Mouse (Mus musculus) left cerebral cortex, postnatal 4 days (tissue): Measurements from ENCODE around the gene Mrgpra6. TPM values are rescaled to one million over a fixed set of nuclear protein-coding genes. Genes with fewer than 3 reads are reported as not detected.

Source experiments
- DNase-seq: peaks from one replicate; pipeline ENCODE4 v3.0.0-alpha.2; 2022
- intact Hi-C: fragments of 180-260 bp; cut with DNase I; formaldehyde crosslinking; loops from one replicate; pipeline ENCODE4 v1.15.1; 2025
- total RNA-seq, 2 experiments: library from RNA; stranded (reverse); gene quantifications; 2 replicates each; pipeline ENCODE4 v1.2.3; 2021

Gene Mrgpra6
- not detected for total RNA-seq

DNA sequence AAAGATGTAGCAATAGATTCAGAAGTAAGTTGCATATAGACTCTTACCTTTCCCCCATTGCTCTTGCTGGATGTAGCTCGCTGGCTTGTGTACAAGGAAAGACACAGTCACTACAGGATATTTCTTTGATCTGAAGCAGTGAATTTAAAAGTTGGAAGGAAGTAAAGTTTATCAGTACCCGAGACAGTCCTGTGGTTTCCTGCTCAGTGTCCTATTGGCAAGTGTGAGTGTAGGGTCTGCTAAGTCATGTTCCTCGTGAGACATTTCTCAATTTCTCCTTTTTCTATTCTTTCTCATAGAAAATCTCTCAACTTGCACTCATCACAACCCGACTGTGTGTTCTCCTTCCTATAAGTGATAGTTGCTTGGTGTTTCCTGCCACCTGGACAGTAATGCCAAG is at the start of gene Mrgpra6:
Mrgpra6 (minus strand) TSS at position 91 of the 400 bp plus-strand sequence.
- no peak for DNase-seq
- intact Hi-C loops, result no loop called here

GRCm38 (mm10) chr7:47252770-47253169 is 48.0 kb upstream of the Mrgpra6 start, which contains the start of gene Mrgpra9:
Gene Mrgpra9 (minus strand): TSS chr7:47252848.
- no peak for DNase-seq
- intact Hi-C loops, result no loop called here

- no peak for DNase-seq
- intact Hi-C loops, result no loop called here
Measured at GRCm38 (mm10) chr7:47244658-47245057, 39.9 kb upstream of the Mrgpra6 start.

DNA sequence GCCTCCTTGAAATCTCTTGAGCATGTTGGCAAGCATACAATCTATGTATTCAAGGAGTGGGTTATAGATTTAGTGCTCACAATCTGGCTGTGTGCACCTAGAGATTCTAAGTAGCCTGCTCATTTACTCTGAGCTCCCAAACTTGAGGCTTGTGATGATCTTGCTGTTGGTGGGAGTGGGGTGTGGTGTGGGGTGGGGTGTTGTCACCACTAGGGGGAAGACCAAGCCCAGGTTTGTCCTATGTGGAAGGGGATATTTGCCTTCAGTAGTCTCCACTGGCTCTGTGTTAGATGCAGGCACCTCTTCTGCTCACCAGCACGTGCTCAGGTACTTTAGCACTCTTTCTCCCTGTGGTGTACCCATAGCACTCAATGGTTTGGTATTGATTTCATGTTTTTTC is 9.4 kb downstream of the Mrgpra6 start:
- intact Hi-C loops, result no loop called here

GRCm38 (mm10) chr7:47170814-47171213 is 33.9 kb downstream of the Mrgpra6 start:
- no peak for DNase-seq
- intact Hi-C loops, result no loop called here

More for the DNA sequence above, 9.4 kb downstream of the Mrgpra6 start:
- DNase-seq, result no peak

DNA sequence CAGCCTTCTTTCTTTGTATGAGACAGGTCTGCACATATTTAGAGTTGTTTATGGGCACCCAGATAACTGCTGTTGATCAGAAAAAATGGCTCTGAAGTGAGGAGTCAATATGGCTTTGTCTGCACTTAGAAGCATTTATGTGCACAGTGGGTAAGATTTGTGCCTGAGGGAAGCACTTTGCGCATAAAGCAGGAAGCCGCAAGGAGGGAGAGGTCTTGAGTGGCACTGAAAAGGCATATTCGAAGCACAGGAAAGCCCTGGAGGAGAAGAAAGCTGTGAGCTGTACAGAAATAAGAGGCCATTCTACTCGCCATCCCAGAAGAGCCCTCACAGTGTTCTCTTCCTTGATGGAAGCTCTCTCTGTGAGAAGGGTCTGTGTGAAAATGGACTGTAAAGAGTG is 39.7 kb downstream of the Mrgpra6 start:
- no peak for DNase-seq
- intact Hi-C loops, result no loop called here

DNA sequence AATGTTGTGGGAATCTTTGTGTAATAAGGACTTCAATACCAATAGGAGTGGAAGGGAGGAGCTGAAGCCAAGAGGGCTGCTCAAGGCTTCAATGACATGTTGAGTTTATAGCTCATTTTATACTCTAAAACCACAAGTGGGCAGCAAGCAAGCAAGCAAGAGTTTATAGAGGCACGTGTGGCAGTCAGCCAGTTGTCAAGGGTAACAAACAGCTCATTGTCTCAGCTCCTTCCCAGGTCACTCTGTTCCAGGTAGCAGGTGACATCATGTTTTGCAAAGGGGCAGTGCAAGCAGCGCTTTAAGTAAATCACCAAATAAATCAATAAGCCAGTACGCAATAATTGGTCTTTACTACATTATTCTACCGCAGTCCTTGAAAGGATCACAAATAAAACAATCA is 41.5 kb downstream of the Mrgpra6 start:
- DNase-seq, result no peak
- intact Hi-C loops, result no loop called here

DNA sequence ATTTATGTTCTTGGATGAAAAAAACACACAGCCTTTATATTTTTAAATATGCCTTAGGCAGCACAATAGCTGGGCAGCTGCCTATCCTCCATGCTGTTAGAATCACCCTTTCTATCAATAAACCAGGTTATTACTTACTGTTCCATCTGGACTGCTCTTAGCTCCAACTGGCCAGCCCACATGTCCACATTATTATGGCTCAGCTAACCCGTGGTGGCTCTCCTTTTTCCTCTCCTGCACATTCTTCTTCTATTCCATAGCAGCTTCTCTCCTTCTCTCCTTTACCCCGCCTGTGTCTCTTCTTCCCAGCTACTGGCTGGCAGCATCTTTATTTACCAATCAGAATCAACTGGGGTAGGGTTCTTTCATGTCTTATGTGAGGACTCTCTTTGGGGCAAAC is 46.3 kb downstream of the Mrgpra6 start:
- intact Hi-C loops, result no loop called here

GRCm38 (mm10) chr7:47157743-47158142 is 47.0 kb downstream of the Mrgpra6 start:
- no peak for DNase-seq
- intact Hi-C loops, result no loop called here

More for the DNA sequence above, 46.3 kb downstream of the Mrgpra6 start:
- no peak for DNase-seq

- intact Hi-C loops, result no loop called here
Measured at GRCm38 (mm10) chr7:47155849-47156248, 48.9 kb downstream of the Mrgpra6 start.

DNA sequence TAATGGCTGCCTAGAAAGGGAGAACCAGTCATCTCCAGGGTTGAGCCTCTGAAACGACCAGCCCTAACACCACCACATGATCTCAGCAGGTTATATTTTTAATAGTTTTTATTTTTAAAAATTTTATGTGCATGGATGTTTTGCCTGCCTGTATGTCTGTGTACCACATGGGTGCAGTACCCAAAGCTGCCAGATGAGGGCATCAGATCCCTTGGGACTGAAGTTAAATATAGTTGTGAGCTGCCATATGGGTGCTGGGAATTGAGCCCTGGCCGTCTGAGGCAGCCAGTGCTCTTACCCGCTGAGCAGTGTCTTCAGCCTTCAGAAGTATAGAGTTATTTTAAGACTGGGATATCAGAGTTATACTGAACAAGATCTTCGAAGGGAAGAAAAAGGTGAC is 49.3 kb downstream of the Mrgpra6 start:
- DNase-seq, result no peak
- intact Hi-C loops, result no loop called here

More at GRCm38 (mm10) chr7:47155849-47156248, 48.9 kb downstream of the Mrgpra6 start:
- no peak for DNase-seq

DNA sequence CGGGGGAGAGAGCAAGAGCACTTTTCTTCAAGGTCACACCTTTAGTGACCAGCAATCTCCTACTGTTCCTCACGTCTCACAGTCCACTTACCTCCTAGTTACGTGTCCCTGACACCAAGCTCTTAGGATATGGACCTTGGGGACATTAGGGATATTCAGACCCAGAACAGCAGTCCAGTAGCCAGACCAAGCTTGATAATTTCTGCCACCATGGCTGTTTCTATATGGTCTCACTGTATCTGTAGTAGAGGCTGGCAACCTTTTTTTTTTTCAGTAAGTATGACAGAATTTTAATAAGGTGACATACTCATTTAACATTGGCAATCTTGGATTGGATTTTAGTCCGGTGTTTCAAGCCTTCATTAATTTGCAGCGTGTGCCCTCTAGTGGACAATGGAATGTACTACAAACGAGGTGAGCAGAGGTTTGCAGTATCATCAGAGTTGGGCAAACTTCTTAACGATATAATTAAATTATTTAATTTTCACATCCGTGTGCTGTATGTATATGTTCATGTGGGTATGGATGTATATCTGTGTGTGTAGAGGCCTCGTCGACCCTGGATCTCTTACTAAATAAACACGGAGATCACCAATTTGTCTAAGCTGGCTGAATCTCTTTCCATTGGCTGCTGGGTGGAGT is 54.2 kb downstream of the Mrgpra6 start:
- peak; percentile 20 for DNase-seq

GRCm38 (mm10) chr7:47148298-47148697 is 56.4 kb downstream of the Mrgpra6 start:
- DNase-seq, result peak; percentile 13
- intact Hi-C loops, result loop anchor here (2.0 kb wide), 1 partner anchor 185 kb away; no protein-coding TSS in a partner anchor

More for the DNA sequence above, 54.2 kb downstream of the Mrgpra6 start:
- intact Hi-C loops, result loop anchor here (5.0 kb wide), 1 partner anchor 128 kb away; no protein-coding TSS in a partner anchor

DNA sequence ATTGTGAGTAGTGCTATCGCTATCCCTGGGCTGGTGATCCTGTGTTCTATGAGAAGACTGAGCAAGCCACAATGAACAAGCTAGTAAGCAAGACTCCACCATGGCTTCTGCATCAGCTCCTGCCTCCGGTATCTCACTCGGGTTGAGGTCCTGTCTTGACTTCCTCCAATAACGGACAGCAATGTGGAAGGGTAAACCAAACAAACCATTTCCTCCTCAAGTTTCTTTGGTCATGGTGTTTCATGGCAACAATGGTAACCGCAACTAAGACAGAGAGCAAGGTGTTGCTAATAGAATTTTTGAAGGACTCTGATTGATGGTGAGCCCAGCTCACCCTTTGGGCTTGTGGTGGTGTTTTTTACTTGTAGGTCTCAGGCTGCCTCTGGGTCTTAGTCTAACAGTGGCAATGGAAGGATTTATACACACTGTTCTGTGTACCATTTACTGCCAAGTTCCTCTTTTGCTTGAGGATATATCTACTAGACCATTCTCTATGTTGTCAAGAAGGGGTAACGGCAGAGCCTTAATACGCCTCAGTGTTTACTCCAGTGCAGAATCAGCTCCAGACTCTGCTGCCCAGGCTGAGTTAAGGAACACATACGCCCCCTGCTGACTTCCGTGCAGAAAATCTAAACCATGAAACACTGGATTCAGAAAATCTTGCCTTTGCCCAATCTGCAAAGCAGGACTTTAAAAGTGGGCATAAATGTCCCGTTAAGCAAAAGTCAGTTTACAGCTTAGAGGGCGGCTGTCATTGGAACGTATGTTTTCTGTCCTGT is 58.5 kb downstream of the Mrgpra6 start:
- intact Hi-C loops, result no loop called here
- DNase-seq, result peak; percentile 45

DNA sequence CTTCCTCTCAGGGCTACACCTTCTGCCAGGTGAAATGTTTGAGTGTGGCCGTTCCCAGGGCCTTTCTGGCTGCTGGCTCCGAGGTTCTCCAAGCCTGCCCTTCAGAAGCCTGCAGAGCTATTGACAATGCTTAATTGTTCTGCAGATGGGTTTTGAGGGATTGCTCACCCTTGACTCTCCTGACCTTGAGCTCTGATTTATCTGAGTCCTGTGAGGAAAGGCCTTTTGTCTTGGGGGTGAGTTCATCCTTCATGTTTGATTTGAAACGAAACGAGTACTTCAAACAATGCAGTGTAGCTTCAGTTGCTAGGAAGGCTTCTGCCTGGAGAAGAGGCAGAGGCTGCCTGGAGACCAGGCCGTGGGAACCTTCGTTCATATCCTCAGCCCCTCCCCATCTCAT is 60.4 kb downstream of the Mrgpra6 start:
- intact Hi-C loops, result no loop called here
- DNase-seq, result no peak

- DNase-seq, result no peak
- intact Hi-C loops, result no loop called here
Measured at GRCm38 (mm10) chr7:47139823-47140325, 64.8 kb downstream of the Mrgpra6 start.

Other genes with a start within 250 kb of the Mrgpra6 start
- 10 to 100 TPM; 12.3 to 14.8 TPM for gene Uevld, start 246.4 kb downstream of the Mrgpra6 start, total RNA-seq
- not detected for gene Gm9999, start 221.3 kb downstream of the Mrgpra6 start, total RNA-seq
- gene Spty2d1, start 196.5 kb downstream of the Mrgpra6 start, total RNA-seq, result 1 to 10 TPM; 7.8 to 9.0 TPM
- gene Tmem86a, start 154.3 kb downstream of the Mrgpra6 start, total RNA-seq, result 10 to 100 TPM; 10.6 to 12.4 TPM
- gene Ptpn5, start 71.2 kb downstream of the Mrgpra6 start, total RNA-seq, result 100 to 1,000 TPM; 138 to 140 TPM
- gene Mrgpra9, start 47.9 kb upstream of the Mrgpra6 start, total RNA-seq, result not detected
- not detected for gene Mrgpra1, start 149.3 kb upstream of the Mrgpra6 start, total RNA-seq
- not detected for gene Mrgpra2a, start 247.2 kb upstream of the Mrgpra6 start, total RNA-seq